Mouse (Mus musculus): Measurements from ENCODE around the gene Orm3.

The Orm3 gene

GRCm38 (mm10) chr4:63402558-63402957 lies 46.6 kb downstream of the Orm3 start:
- DNase-seq (ENCODE audit: low spot score), result no peak

DNA sequence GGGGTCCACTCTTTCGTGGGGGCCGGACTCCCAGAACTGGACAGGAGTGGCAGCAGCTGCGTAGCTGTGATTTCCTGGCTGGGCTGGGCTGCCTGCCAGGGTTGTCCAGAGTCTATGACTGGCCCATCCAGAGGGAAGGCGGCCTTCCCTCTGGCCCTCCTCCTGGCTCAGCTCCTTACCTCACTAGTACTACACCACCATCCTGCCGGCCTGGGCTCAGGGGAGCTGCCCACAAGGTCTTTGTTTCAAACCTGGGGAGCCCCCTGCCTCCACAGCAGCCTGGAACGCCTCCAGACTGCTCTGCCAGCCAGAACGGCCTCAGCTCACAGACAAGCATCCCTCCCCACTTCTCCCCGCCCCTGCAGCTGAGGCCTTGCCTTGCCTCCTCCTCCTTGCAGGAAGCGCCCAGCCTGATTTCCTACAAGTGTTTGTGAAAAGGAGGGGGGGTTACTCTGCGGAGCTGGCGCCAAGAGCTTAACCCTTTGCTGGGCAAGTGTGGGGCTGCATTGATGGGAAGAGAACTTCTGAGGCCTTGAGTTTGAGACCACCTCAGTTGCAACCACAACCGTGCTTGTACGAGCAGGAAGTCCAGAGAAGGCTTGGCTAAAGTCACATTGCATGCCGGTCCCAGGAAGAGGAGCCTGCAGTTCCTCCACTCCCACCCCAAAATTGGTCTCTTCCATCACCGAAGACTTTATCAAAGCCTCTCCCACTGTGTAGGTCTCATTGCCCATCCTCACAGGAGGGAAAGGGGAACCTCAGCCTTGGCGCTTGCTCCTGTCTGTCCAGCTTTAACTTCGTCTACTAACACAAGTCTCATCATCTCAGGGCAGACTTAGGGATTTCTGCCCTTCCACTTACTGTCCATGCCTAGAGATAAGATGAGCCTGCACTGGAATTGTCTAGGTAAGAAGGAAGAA lies 47.3 kb downstream of the Orm3 start, which contains the start of gene Akna:
Gene Akna (minus strand): TSS at position 315 of the 920 bp plus-strand sequence.
- DNase-seq (ENCODE audit: low spot score), result peak; percentile 86

DNA sequence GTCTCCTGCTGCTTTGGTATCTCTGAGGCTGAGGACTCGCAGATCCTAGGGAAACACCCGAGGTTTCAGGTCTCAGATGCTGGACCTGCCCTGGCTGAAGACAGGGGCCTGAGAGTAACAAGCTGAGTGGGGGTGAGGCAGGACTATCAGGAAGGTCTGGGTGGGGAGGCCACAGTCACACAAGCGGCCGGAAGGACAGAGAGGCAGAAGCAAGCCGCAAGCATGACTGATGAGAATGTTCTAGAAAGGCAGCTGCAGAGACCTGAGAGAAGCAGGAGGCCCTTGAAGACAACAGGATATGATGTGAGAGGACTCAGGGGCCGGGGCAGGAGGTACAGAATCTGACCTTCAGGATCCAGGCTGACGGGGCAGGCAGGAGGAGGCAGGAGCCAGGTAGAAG lies 48.2 kb downstream of the Orm3 start:
- no peak for DNase-seq (ENCODE audit: low spot score)

- DNase-seq (ENCODE audit: low spot score), result no peak
These were observed 49.1 kb downstream of the Orm3 start for GRCm38 (mm10) chr4:63405051-63405450.

GRCm38 (mm10) chr4:63405683-63406082 lies 49.7 kb downstream of the Orm3 start:
- DNase-seq (ENCODE audit: low spot score), result no peak

GRCm38 (mm10) chr4:63408247-63408646 lies 52.3 kb downstream of the Orm3 start:
- no peak for DNase-seq (ENCODE audit: low spot score)

DNA sequence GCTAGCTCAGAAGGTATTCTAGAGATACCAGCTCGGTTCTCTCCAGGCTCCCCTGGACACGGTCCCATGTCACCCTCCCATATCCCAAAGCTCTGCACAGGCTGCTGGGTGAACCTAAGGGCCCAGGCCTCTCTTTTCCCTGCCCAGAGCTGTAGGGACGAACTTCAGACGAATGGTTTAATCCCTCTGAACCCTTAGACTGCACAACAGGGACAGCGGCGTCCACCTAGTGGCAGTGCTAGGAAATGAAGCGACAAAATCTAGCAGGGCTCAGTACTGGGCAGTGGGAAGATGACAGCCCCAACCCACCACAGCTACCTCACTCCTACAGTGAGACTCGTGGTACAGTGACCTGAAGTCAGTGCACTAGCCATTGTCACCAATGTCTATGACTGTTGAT lies 52.7 kb downstream of the Orm3 start:
- peak; percentile 48 for DNase-seq (ENCODE audit: low spot score)
